Mouse (Mus musculus): ENCODE results near the gene Vldlr. TPM values are rescaled to one million over a fixed set of nuclear protein-coding genes. Genes with fewer than 3 reads are reported as not detected.

The Vldlr gene
- total RNA-seq, 2 experiments from 2014 or later = 30.7 to 32.0 TPM

DNA sequence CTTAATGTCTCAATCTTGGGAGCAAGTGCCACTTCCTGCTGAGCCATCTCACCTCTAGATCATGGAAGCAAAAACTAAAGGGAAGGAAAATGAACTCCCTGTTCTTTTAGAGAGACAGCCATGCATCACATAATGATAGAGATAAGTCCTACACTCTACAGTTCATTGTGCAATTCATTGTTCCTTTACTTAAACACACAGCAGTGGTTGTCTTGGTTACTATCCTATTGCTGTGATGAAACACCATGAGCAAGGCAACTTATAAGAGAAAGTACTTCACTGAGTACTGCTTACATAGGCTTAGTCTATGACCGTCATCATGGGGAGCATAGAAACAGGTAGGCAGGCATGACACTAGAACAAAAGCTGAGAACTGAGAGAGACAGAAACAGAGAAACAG is 12.0 kb downstream of the Vldlr start:
- DNase-seq (ENCODE audit: low spot score in 2 of 2) = no peak

GRCm38 (mm10) chr19:27233386-27233785 is 17.1 kb downstream of the Vldlr start:
- DNase-seq (ENCODE audit: low spot score in 2 of 2) = no peak

DNA sequence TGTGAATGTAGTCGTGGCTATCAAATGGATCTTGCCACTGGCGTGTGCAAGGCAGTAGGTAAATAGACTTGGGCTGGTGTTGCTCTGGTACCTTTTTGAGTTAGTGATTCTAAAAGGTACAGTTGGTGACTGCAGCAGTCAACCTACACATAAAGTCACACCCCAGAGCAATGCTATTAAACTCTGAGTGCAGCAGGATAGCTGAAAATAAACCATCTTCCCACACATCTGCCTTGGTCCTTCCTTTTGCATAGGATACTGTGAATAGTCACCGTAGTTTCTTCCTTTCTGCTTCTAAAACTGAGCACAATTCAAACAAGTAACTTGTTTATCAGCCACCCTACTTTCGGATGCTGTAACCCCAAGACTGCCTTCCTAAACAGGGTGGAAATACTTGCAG is 23.6 kb downstream of the Vldlr start:
- no peak for DNase-seq (ENCODE audit: low spot score in 2 of 2)

GRCm38 (mm10) chr19:27243527-27243926 is 27.2 kb downstream of the Vldlr start:
- DNase-seq (ENCODE audit: low spot score in 2 of 2) = no peak

GRCm38 (mm10) chr19:27254756-27255155 is 38.5 kb downstream of the Vldlr start:
- DNase-seq (ENCODE audit: low spot score in 2 of 2) = no peak

DNA sequence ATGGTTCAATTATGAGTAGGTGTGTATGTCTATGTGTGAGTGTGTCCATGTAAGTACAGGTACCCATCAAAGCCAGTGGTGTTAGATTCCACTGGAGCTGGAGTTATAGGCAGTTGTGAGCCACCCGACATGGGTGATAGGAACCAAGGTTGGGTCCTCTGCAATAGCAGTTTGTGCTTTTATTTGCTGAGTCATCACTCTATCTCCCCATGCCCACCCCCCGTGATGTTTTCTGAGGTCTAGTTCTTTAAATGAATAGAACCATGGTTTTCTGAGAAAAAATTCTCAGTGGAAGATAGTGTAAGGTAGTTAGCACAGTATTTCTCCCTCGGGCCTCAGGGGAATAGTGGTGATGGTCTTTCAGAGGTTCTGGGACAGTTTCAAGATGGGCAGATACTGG is 39.4 kb downstream of the Vldlr start:
- no peak for DNase-seq (ENCODE audit: low spot score in 2 of 2)

DNA sequence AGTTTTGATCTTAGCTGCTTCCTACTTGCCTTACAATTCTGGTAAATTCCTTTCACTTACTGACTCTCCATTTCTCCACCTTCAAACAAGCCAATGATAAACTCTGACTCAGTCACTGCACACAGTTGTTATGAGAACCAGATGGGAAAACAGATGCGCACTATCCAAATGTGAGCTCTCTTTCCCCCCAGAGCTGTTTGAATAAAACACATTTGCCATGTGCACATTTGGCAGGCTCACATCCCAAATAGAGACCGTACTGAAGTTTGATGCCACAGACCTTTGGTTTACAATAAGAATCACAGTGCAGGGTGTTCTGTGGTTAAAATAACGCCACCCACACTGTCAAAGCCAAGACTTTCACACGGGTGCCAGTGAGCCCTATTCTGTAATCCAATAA is 43.8 kb downstream of the Vldlr start:
- DNase-seq (ENCODE audit: low spot score in 2 of 2) = no peak

- DNase-seq (ENCODE audit: low spot score in 2 of 2) = no peak
These were observed 44.5 kb downstream of the Vldlr start for GRCm38 (mm10) chr19:27260621-27261278.

GRCm38 (mm10) chr19:27262141-27262540 is 45.9 kb downstream of the Vldlr start:
- DNase-seq (ENCODE audit: low spot score in 2 of 2) = no peak

DNA sequence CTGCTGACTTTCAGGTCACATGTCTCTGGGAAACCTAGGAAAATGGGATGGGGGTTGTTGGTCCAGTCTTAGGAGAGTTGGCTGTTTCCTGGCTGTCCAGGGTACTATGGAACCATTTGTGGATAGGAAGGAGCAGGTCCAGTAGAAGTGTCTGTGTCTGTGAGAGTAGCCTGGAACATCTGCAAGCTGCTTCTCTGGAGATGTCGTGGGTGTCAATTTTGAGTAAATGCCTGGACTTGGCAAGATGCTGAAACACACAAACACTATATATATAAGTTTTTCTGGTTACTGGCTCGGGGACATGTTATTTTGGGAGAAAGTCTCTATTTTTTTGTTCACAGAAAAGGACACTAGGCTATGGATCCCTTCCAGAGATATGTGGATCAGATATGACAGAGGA is 57.1 kb downstream of the Vldlr start:
- no peak for DNase-seq (ENCODE audit: low spot score in 2 of 2)

GRCm38 (mm10) chr19:27274382-27274781 is 58.1 kb downstream of the Vldlr start:
- no peak for DNase-seq (ENCODE audit: low spot score in 2 of 2)

DNA sequence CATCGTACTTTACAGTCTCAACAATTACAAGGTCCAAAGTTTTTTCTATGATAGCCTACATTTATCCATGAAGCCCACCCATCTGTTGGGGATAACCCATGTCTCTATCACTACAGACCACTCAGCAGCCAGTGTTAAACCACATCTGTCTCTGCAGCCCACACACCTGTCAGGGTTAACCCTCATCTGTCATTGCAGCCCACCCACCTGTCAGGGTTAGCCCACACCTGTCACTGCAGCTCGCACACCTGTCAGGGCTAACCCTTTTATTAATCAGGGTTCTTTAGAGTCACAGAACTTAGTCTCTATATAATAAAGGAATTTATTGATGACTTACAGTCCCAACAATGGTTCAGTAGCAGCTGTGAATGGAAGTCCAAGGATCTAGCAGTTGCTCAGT is 62.9 kb downstream of the Vldlr start:
- no peak for DNase-seq (ENCODE audit: low spot score in 2 of 2)

Other genes starting within 250 kb of the Vldlr start
- under 1 TPM; 0.08 to 0.14 TPM for gene Kcnv2, start 106.1 kb downstream of the Vldlr start, total RNA-seq (2021)
- gene Pum3, start 213.3 kb downstream of the Vldlr start, total RNA-seq (2021) = 100 to 1,000 TPM in 1 of 2 experiments, 10 to 100 TPM in 1; 91.8 to 100 TPM

Measured in adrenal gland, postnatal 4 days (tissue).